Mouse (Mus musculus) C2C12 (cell line): ENCODE data around the gene Vax2. TPM values are rescaled to one million over a fixed set of nuclear protein-coding genes. Genes with fewer than 3 reads are reported as not detected.

ENCODE experiments used
- H3K27me3 ChIP-seq: one replicate; pipeline ENCODE4 v1.6.1; 2011; ENCODE audit not compliant: control insufficient read depth, insufficient read depth, insufficient read length
- H3K36me3 ChIP-seq: one replicate; pipeline ENCODE4 v1.6.1; 2011; ENCODE audit not compliant: control insufficient read depth, insufficient read depth
- H3K4me3 ChIP-seq: one replicate; pipeline ENCODE4 v1.5.1; 2011; ENCODE audit warnings: mild to moderate bottlenecking, control low read depth; ENCODE audit not compliant: poor library complexity, insufficient read depth, severe bottlenecking
- H3K79me2 ChIP-seq: one replicate; pipeline ENCODE4 v1.6.1; 2011; ENCODE audit not compliant: control insufficient read depth, insufficient read depth
- H3K79me3 ChIP-seq: one replicate; pipeline ENCODE4 v1.6.1; 2011; ENCODE audit warnings: low read depth, control low read depth
- H3ac ChIP-seq: one replicate; pipeline ENCODE3; 2011; ENCODE audit warnings: low read depth; ENCODE audit not compliant: control insufficient read depth, insufficient read length
- CEBPB ChIP-seq: IDR thresholded peaks from one replicate; pipeline ENCODE4 v1.6.1; 2011; ENCODE audit warnings: low read depth, mild to moderate bottlenecking, control low read depth, moderate library complexity
- CTCF ChIP-seq: IDR thresholded peaks from one replicate; pipeline ENCODE4 v1.5.1; 2011; ENCODE audit not compliant: control insufficient read depth, insufficient read depth, insufficient read length
- FOSL1 ChIP-seq: IDR thresholded peaks from one replicate; pipeline ENCODE4 v1.8.0; 2011; ENCODE audit warnings: mild to moderate bottlenecking, low read length; ENCODE audit not compliant: poor library complexity, insufficient read depth, severe bottlenecking
- MAX ChIP-seq: IDR thresholded peaks from one replicate; pipeline ENCODE4 v1.6.1; 2011; ENCODE audit warnings: mild to moderate bottlenecking, control low read depth
- MYOD1 ChIP-seq: IDR thresholded peaks from one replicate; pipeline ENCODE4 v1.6.1; 2011; ENCODE audit warnings: low read depth; ENCODE audit not compliant: control insufficient read depth, insufficient read length
- MYOG ChIP-seq: IDR thresholded peaks from one replicate; pipeline ENCODE4 v1.6.1; 2011; ENCODE audit not compliant: control insufficient read depth, insufficient read length; ENCODE audit errors: extremely low read depth
- USF1 ChIP-seq: IDR thresholded peaks from one replicate; pipeline ENCODE4 v1.6.1; 2011; ENCODE audit warnings: low read depth, mild to moderate bottlenecking, control low read depth, moderate library complexity
- polyA plus RNA-seq: library from polyadenylated mRNA; unstranded; fragments of >200 nt; fragmentation: generic; extraction: Trizol; gene quantifications from one replicate; pipeline ENCODE4 v1.2.1, GENCODE M21; 2012; ENCODE audit warnings: missing spikeins

The Vax2 gene
- polyA plus RNA-seq, 1 experiment, result 1.1 TPM

DNA sequence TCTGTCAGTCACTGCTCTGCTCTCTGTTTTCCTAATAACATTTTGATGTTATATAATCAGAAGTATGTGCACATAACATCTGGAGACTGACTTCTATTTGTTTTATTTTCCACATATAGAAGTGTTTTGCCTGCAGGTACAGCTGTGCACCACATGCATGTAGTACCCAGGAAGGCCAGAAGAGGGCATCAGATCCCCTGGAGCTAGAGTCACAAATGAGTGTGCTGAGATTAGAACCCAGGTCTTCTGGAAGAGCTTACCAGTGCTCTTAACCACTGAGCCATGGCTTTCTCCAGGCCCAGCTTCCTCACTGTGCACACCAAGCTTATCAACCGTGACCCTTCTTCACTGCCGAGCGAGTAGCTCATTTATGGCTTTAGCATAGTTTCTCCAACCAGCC, 17.4 kb downstream of the Vax2 start:
- no peak for TF ChIP-seq MYOD1
- no peak for TF ChIP-seq MYOG
- TF ChIP-seq MAX, result no peak
- no peak for TF ChIP-seq CEBPB
- no peak for TF ChIP-seq USF1
- TF ChIP-seq FOSL1, result no peak
- no peak for TF ChIP-seq CTCF
- Histone ChIP-seq H3K36me3 (no peaks in the 10 kb centered on the region), H3K79me3 (no peaks in the 10 kb centered on the region), H3ac (no peak overlapping the region), H3K4me3 (no peak overlapping the region), H3K27me3 (peaks cover 18% of the 10 kb centered on the region), H3K79me2 (no peaks in the 10 kb centered on the region)

- TF ChIP-seq CTCF, result no peak
- no peak for TF ChIP-seq CEBPB
- TF ChIP-seq MYOD1, result no peak
- no peak for TF ChIP-seq FOSL1
- TF ChIP-seq MYOG, result no peak
- no peak for TF ChIP-seq USF1
- no peak for TF ChIP-seq MAX
- Histone ChIP-seq H3K79me3 (no peaks in the 10 kb centered on the region), H3K4me3 (no peak overlapping the region), H3ac (no peak overlapping the region), H3K27me3 (peaks cover 18% of the 10 kb centered on the region), H3K36me3 (no peaks in the 10 kb centered on the region), H3K79me2 (no peaks in the 10 kb centered on the region)
Measured at GRCm38 (mm10) chr6:83729350-83729970, 18.4 kb downstream of the Vax2 start.

DNA sequence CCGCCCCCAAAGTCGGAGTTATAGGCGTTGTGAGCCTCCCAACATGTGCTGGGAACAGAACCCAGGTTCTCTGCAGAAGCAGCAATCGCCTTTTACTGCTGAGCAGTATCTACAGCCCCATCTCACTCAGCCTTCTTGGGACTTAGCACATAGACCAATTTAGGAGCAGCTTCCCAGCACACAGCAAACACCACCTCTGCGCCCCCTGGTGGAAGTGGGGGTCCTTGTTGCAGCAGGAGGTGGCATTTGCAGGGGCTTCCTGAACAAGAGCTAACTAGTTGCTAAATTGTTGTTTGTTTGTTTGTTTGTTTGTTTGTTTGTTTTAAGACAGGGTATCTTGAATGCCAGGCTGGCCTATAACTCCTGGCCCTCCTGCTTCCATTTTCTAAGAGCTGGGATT, 20.1 kb downstream of the Vax2 start:
- Histone ChIP-seq H3K27me3 (peaks cover 15% of the 10 kb centered on the region), H3K79me3 (no peaks in the 10 kb centered on the region), H3K79me2 (no peaks in the 10 kb centered on the region), H3K4me3 (no peak overlapping the region), H3K36me3 (no peaks in the 10 kb centered on the region), H3ac (no peak overlapping the region)
- TF ChIP-seq USF1 (no peak), MAX (no peak), MYOG (no peak), FOSL1 (no peak), CTCF (peak; percentile 78)

- no peaks in the 10 kb centered on the region for H3K79me2 ChIP-seq
- TF ChIP-seq MYOD1, result no peak
- TF ChIP-seq MYOG, result no peak
- no peak for TF ChIP-seq FOSL1
- no peak for TF ChIP-seq USF1
- TF ChIP-seq CEBPB, result no peak
- TF ChIP-seq MAX, result no peak
- no peak for TF ChIP-seq CTCF
- no peaks in the 10 kb centered on the region for H3K79me3 ChIP-seq
- no peak overlapping the region for H3ac ChIP-seq
- H3K4me3 ChIP-seq, result no peak overlapping the region
- peaks cover 14% of the 10 kb centered on the region for H3K27me3 ChIP-seq
- H3K36me3 ChIP-seq, result no peaks in the 10 kb centered on the region
Measured at GRCm38 (mm10) chr6:83737311-83737710, 26.2 kb downstream of the Vax2 start.

GRCm38 (mm10) chr6:83738596-83738995, 27.5 kb downstream of the Vax2 start:
- no peak overlapping the region for H3K4me3 ChIP-seq
- no peaks in the 10 kb centered on the region for H3K36me3 ChIP-seq
- TF ChIP-seq CEBPB, result no peak
- no peak for TF ChIP-seq USF1
- TF ChIP-seq CTCF, result no peak
- no peak for TF ChIP-seq MAX
- TF ChIP-seq FOSL1, result no peak
- no peak for TF ChIP-seq MYOG
- no peak for TF ChIP-seq MYOD1
- peaks cover 17% of the 10 kb centered on the region for H3K27me3 ChIP-seq
- H3K79me3 ChIP-seq, result no peaks in the 10 kb centered on the region
- no peak overlapping the region for H3ac ChIP-seq
- H3K79me2 ChIP-seq, result no peaks in the 10 kb centered on the region

- Histone ChIP-seq H3K4me3 (no peak within 1 kb of the TSS), H3K79me2 (no peaks in the 10 kb centered on the region), H3K79me3 (no peaks in the 10 kb centered on the region), H3ac (no peak within 1 kb of the TSS), H3K36me3 (no peaks in the 10 kb centered on the region), H3K27me3 (peaks cover 51% of the 10 kb centered on the region)
- TF ChIP-seq MYOD1, result no peak
- TF ChIP-seq MYOG, result no peak
- TF ChIP-seq USF1, result no peak
- no peak for TF ChIP-seq CEBPB
- TF ChIP-seq FOSL1, result no peak
- no peak for TF ChIP-seq MAX
Measured at GRCm38 (mm10) chr6:83742761-83743160, 31.7 kb downstream of the Vax2 start, which contains the start of gene Atp6v1b1. Atp6v1b1 (plus strand) TSS chr6:83742990.
